Mouse (Mus musculus) left cerebral cortex, adult 18-20 months (tissue): Measurements from ENCODE around the gene Ccdc162. TPM values are rescaled to one million over a fixed set of nuclear protein-coding genes. Genes with fewer than 3 reads are reported as not detected.

ENCODE experiments used
- DNase-seq, 2 experiments: peaks; one replicate each; pipeline ENCODE4 v3.0.0; 2021 to 2022; ENCODE audit warnings: low spot score in 2 of 2, mixed read lengths in 1 of 2
- total RNA-seq, 2 experiments: library from RNA; stranded (reverse); gene quantifications; 2 replicates each; pipeline ENCODE4 v1.2.3; 2021

Ccdc162 gene
- total RNA-seq, 2 experiments from 2014 or later, result 1.5 to 1.7 TPM

DNA sequence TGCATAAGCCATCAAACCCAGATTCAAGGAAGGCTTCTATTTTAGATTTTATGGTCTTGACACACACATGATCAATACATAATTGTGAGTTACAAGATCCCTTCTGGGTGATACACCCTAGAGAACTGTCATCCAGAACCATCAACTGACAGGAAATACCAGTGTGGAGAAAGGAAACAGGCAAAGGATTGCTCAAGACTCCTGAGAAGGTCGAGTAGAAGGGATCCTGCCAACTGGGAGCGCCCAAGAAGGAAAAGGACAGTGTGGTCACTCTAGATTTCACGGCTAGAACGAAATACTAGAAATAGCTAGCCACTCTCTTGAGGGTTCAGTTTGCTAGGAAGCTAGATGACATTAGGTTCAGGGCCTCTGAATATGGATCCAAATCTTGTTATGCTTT, 173.0 kb downstream of the Ccdc162 start:
- DNase-seq, result no peak

DNA sequence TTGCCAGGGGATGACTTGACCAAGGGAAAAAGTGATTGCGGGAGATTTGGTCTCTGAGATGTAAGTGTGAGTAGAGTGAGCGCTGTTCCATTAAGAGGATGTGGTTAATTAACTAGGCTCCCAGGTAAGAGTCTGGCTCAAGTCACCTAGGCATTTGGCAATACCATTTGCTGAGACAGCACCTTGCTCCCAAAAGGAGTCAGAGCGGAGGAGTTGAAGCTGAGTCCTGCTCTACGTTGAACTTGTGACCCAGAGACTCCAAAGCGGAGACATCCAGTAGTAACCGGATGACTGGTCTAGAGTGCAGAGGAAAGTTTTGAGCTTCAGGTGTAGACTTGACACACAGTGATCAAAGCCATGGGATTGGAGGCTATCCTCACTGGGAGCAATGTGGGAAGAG, 174.4 kb downstream of the Ccdc162 start:
- no peak for DNase-seq

DNA sequence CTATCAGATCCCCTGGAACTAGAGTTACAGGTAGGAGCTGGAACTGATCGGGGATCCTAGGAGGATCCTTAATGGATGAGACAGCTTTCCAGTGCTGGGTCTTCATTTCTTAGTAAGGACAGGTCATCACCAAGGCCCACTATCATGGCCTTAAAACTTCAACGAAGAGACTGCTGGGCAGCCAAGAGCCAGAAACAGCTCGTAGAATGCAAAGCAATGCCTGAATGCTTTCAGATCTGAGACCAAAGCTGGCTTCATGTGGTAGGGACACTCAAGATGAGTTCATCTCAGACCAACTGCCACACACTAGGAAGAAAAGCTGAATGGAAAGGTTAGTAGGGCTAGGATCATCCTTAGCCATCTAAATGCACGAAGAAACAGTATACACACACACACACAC, 177.4 kb downstream of the Ccdc162 start:
- no peak for DNase-seq

DNA sequence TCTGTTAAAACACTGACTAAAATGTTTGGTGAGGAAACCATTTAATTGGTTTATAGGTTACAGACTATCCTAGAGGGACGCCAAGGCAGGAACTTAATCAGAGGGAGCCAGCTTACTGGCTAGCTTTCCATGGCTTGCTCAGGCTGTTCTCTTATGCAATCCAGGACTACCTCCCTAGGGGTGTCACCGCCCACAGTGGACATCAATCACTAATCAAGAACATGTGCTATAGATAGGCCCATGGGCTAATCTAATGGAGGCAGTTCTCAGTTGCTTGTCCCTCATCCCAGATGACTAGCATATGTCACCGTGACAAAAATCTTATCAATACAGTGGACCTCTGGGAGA, 178.5 kb downstream of the Ccdc162 start:
- no peak for DNase-seq

DNA sequence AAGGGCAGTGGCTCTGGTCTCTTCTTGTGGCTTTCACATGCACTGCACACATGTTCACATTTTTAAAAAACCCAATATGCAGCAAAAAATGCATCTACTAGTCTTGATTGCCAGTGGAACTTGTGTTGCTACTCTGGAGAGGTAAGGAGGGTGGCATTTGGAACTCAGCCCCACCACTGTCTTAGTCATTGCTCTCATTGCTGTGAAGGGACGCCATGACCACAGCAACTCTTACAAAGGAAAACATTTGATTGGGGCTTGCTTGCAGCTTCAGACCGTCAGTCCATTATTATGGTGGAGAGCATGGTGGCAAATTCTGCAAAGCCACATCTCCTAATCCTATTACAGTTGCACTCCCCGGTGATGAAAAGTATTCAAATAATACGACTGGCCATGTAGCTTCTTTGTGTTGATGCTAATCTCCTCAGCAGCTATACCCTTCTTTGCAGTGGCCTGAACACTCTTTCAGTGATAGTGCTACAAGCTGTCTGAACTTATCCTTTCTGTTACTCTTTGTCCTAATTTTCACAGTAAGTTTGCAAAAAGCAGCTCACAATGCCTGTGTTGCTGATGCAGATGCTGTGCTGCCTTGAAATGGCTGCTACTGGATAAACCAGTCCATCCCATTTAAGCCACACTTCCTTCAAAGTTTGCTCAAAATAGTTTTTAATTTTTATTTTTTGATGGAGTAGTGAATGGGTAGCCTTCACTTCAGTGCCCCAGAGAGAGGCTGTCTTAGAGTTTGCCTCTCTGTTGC, 179.0 kb downstream of the Ccdc162 start:
- DNase-seq, result no peak

DNA sequence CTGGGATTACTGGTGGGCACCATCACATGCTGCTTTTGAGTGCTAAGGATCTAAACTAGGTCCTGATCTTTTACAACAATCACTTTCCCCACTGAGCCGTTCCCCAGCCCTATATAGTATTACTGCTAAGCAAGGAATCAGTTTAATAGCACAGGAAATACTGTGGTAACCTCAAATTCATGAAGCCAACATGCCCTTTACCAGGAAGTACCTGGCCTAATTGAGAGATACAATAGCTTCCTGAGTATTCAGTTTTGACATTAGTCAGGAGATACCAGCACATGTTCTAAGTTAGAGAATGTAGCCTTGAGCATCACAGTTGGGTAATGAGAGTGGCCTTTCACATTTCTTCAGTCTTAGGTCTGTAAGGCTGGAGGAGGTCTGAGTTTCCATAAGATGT, 179.7 kb downstream of the Ccdc162 start:
- no peak for DNase-seq

DNA sequence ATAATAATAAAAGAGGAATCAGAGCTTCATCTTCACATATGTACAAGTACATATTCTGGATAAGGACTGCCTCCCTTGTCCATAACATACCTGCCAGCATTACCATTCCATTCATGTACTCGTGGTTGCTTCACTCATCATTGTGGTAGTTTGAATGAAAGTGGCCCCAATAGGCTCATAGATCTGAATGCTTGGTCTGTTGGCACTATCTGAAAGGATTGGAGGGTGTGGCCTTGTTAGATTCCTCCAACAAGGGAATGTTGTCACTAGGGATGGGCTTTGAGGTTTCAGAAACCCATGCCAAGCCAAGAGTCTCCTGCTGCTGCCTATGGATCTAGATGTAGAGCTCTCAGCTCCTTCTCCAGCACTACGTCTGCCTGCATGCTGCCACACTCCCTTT, 180.4 kb downstream of the Ccdc162 start:
- DNase-seq, result no peak

DNA sequence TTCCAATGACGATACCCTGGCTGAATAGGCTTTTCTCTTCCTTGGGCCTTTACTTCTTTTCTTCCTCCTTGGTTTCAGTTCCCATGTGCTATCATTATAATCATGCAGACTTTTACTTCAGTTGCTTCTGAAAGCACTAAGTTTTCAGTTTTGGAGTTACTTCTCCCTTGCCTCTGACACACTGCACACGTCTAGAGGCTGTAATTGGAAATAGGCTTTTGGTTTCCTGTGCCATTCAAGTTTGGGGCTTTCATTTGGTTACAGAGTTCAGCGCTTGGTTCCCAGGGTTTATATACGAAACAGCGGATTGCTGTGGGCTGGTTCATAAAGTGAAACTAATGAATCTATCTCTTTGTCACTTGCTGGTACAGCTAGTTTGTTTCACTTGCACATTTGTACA, 186.5 kb downstream of the Ccdc162 start:
- no peak for DNase-seq

DNA sequence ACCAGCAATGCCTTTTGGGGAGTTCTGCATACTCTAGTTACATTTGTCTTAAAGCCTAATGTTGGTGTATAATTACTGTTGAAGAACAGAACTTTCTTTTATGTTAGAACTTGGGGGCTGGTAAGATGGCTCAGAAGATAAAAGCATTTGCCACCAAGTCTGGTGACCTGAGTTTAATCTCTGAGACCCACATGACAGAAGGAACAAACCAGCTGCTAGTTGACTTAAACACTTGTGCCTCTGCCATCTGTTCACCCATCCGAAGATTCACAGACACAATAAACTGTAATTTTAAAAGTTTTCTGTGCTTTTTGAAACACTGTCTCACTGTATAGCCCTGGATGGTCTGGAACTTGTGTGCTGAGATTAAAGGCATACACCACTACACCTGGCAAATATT, 190.7 kb downstream of the Ccdc162 start:
- no peak for DNase-seq

DNA sequence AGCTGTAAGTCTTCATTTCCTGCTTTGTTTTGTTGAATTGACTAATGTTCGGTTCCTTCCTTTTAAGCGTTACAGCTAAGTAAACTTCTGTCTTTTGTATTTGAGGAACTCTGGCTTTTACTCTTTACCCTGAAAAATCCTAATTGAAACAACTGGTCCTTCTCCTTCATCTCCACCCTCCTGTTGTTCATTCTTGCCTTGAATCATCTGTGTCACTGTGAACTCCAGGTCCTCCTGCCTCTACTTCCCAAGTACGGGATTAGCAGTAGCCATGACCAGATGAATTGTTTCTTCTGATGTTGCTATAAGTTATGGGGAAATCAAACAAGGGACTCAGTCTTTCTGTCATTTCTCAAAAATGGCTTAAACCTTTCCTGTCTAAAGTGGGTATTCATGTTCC, 193.0 kb downstream of the Ccdc162 start:
- DNase-seq, result no peak

DNA sequence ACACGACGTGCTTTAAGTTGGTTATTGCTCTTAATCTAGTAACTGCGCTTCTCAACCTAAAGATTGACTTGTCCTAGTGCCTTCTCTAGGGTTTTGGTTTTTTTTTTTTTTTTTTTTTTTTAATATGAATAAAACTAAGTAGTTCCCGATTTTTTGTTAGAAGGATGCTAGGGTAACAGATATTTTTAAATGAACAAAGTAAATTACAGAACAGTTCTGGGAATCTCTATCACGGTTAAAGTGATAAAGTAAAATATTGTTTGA, 196.1 kb downstream of the Ccdc162 start:
- no peak for DNase-seq

DNA sequence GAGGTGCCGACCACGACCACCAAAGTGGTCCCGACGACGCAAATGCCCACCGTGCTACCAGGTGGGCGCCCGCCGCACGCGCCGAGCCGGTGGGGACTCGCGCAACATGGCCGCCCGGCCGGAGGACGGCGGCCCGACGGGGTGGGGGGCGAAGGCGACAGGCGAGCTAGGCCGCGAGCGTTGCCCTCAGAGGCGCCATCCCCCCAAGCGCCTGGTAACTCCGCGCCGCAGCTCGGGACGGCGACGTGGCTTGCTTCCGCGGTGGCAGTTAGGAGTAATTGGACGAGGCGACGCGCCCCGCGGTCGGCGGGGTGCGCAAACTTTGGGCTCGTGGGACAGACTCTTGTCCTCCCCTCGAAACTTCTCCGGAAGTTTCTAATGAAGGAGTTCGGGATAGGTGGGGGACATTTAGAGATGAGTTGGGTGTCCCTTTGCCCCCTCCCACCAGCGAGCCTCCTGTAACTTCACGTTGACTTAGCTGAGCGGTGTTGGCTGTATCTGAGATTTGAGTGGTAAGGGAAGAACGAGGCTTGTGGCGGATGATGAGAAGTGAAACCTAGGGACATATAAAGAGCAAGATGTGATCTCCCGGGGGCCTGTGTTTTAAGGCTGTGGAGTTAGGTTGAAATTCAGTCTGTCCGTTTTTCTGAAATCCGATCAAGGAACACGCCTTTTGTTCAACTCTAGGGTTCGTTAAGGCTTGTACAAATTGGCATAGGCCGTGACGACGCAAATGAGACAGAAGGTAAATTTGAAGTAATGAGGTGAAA, 196.6 kb downstream of the Ccdc162 start:
- DNase-seq, result peak; percentile 20 to 48

DNA sequence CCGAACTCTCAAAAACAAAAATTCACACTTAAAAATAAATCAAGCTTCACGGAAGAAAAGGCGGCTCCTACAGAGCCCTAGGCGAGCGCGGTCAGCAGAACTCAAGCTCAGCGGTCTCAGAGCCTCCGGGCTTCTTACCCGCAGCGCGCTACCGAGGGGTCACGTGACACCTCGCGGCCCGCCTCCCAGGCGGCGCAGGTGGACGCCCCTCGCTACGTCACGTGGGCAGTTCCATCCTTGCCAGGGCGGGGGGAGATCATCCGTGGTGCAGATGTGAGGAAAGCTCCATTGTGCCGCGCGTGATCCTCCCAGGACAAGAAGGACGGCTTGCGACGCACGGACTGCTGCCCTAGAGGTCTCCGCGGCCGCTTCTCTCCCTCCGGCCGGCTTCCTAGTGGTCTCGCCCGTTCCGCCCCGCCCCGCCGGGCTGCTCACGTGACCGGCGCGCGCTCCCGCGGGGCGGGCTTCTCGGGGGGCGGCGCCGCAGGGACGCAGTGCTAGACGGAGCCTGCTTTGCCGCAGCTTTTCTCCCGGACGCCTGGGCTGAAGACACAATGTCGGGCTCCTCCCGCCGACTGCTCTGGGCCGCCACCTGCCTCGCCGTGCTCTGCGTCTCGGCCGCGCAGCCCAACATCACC, 197.3 kb downstream of the Ccdc162 start, which contains the start of gene Cd164:
TSS of gene Cd164 (plus strand) at position 434 of the 638 bp plus-strand sequence.
- peak; percentile 86 to 88 for DNase-seq

DNA sequence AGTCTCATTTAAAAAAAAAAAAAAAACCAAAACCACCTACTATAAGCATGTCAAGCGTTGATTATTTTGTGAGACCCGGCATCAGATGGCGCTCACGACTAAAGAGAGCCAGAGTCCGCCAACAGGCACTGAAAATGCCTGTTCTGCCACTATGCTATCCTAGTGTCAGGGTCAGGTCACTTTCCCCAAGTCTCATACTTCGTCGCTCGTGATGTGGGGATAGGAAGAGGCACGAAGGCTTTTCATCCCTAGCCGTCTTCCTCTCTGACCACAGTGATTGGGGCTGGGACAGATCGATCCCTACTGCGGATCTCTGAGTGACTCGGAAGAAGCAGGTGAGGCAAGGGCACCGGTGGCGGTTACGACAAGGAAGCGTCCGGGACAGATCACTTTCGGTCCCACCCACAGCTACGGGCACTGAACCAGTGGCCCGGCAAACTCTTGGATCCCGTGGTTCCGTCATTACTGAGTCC, 197.9 kb downstream of the Ccdc162 start:
- peak; percentile 35 to 42 for DNase-seq

DNA sequence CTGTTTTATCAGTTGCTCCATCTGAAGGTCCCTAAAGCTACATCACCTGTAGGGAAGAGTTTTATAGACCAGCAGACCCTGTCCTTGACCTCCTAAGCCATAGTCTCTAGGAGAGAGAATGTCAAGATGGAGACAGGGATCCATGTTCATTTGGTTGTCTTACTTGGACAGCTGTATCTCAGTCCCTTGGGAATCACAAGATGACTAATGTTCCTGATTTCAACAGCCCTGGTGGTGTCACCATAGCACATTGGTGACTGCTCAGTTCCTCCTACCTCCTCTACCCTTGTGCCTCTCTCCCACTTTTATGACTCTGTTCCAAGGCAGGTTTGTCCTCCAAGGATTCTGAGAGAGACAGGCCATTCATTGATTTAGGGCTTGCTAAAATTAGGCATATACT, 201.5 kb downstream of the Ccdc162 start:
- no peak for DNase-seq

DNA sequence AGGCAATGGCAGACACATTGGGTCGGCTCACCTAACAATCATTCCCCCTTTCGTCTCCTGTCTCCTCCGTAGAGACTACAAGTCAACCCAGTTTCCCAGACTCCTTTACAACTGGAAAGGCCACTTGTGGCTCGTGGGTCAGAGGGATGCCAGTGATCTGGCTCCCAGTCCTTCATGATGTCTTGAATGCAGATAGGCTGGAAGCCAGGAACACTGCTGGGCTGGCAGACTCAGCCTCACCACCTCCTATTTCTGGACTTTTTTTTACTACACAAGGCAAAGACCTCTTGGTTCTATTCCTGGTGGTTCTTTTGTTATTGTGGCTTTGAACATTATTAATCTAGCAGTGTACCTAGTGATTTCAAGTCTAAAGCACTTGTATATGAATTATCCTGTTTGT, 202.1 kb downstream of the Ccdc162 start:
- no peak for DNase-seq

DNA sequence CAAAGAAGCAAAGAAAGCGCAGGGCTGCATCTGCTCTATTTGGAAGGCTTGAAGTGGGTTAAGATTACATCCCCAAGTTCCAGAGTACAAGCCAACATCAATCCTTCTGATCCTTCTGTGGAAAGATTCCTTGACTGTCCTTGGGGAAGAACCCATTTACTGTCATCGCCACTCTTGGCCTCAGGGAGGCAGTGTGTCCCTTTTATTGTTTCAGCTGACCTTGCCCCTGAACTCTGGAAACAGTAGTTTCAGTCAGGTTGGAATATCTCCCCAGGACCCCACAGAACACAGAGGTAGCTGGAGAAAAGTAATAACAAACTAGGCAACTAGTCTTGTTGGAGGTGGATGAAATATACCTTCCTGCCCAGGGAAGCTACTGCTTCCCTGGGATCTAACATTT, 207.3 kb downstream of the Ccdc162 start:
- DNase-seq, result no peak

DNA sequence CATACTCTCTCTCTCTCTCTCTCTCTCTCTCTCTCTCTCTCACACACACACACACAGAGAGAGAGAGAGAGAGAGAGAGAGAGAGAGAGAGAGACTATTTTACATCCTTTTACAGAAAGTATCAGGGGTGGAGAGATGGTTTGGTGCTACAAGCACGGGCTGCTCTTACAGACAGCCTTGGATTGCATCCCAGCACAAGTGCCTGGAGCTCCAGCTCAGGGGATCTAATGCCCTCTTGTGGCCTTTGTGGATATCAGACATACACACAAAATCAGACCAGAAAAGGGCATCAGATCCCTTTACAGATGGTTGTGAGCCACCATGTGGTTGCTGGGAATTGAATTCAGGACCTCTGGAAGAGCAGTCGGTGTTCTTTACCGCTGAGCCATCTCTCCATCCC, 211.0 kb downstream of the Ccdc162 start:
- peak; percentile 53 to 65 for DNase-seq

DNA sequence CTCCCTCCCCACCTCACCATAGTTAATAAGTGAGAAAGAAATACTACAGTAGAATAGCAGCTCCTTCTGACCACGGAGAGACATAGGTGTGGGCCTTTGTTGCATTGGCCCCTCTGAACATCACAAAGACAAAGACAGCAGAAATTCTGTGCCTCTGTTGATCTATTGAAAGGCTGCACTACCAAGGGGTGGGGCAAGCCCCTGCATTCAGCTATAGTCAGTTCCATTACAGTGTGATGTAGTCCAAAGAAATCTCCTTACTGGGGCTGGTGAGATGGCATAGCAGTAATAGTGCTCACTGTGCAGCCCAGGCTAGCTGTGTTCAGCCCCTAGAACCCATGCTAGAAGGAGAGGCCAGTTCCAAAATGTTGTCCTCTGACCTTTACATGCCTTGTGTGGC, 211.4 kb downstream of the Ccdc162 start:
- no peak for DNase-seq

DNA sequence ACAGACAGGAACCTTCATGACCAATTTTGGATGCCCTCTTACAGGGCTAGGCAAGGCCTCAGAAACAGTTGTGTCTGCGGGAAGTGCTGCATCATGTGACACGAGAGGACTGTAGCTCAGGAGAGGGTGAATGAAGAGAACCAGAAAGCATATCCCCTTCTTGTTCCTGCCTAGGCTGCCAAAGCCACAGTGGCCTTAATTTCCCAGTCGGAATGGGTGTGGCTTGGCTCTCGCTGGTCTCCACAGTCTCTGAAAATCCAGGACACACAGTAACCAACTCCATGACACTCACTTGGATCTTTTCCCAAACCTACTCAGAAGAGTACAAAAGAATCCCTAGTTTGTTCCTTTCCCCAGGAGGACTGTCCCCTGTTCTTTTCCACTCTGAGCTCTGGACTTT, 215.5 kb downstream of the Ccdc162 start:
- no peak for DNase-seq

DNA sequence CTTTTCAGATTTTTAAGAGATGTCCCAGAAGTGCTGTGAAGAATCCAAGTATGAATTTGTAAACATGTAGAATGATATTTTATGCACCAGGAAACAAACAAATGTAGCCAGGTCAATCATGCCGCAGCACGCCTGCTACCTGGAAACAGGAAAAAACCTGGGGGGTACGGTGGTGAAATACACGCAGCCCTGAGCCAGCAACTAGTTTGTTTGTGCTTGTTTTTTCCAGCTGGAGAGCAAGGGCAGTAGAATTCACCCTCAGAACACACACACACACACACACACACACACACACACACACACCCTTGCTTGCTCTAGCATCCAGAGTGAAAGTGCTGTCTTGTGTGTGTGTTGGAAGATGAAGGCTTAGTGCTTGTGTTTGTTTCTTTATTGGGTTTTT, 225.3 kb downstream of the Ccdc162 start:
- no peak for DNase-seq

DNA sequence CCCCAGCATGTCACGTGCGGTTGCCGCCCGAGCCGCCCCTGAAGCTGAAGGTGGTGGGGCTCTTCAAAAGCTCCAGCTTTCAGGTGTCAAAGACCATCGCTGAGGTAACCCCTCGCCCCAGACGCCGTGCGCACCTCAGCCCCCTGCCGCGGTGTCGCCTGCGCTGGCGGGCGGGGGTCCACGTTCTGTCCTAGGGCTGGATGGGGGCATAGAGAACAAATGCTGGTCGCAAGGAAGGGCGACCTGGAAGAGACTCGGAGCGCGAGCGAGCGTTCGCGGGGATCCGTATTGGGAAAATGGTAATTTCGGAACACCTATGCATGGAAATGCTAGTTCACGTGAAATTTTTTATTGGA, 225.9 kb downstream of the Ccdc162 start:
- no peak for DNase-seq
